Mouse (Mus musculus) lung, postnatal 0 days (tissue): ENCODE measurements around the gene Hs6st3. TPM values are rescaled to one million over a fixed set of nuclear protein-coding genes. Genes with fewer than 3 reads are reported as not detected.

Experiments
- ATAC-seq: fragments of 200-750 bp; cut with Nextera tagmentation; 2 replicates; pipeline ENCODE4 v1.8.0; 2017; ENCODE audit warnings: moderate library complexity
- DNase-seq: peaks from one replicate; pipeline ENCODE4 v3.0.0-alpha.2; 2016; ENCODE audit warnings: low spot score
- H3K27ac ChIP-seq: fragments of 300-500 bp; sonication (generic); 2 replicates; pipeline ENCODE4 v1.5.1; 2014; ENCODE audit warnings: antibody characterized with exemption, mild to moderate bottlenecking, low read length, mixed read lengths
- H3K27me3 ChIP-seq: fragments of 300-500 bp; sonication (generic); replicated peaks from 2 replicates; pipeline ENCODE4 v1.6.1; 2014; ENCODE audit warnings: low read length, mixed read lengths; ENCODE audit not compliant: insufficient read depth
- H3K36me3 ChIP-seq: fragments of 300-500 bp; sonication (generic); 2 replicates; pipeline ENCODE4 v1.6.1; 2014; ENCODE audit warnings: low read length, mixed read lengths; ENCODE audit not compliant: insufficient read depth
- H3K4me1 ChIP-seq: fragments of 300-500 bp; sonication (generic); 2 replicates; pipeline ENCODE4 v1.6.1; 2014; ENCODE audit warnings: antibody characterized with exemption, low read depth, low read length, mixed read lengths; ENCODE audit not compliant: insufficient read depth
- H3K4me2 ChIP-seq: fragments of 300-500 bp; sonication (generic); replicated peaks from 2 replicates; pipeline ENCODE4 v1.6.1; 2014; ENCODE audit warnings: low read depth, mild to moderate bottlenecking, low read length, moderate library complexity, mixed read lengths
- H3K4me3 ChIP-seq: fragments of 300-500 bp; sonication (generic); 2 replicates; pipeline ENCODE4 v1.5.1; 2014; ENCODE audit warnings: low read depth, low read length
- H3K9ac ChIP-seq: fragments of 300-500 bp; sonication (generic); replicated peaks from 2 replicates; pipeline ENCODE4 v1.6.1; 2014; ENCODE audit warnings: low read depth, mild to moderate bottlenecking
- H3K9me3 ChIP-seq: fragments of 300-500 bp; sonication (generic); 2 replicates; pipeline ENCODE4 v1.6.1; 2016; ENCODE audit warnings: low read length, mixed read lengths
- CTCF ChIP-seq: IDR thresholded peaks from 2 replicates; pipeline ENCODE4 v1.5.1; 2016; ENCODE audit warnings: antibody characterized with exemption, mild to moderate bottlenecking
- EP300 ChIP-seq: IDR thresholded peaks from 2 replicates; pipeline ENCODE4 v1.6.1; 2016; ENCODE audit warnings: antibody characterized with exemption, mild to moderate bottlenecking, control low read depth
- WGBS: fragments of 180-500 bp; shearing (Covaris S2); extraction: QIAGEN DNeasy Blood & Tissue Kit; methylation state at CpG from one replicate; pipeline ENCODE4 v1.1.7; 2014; 5-methylcytosine and 5-hydroxymethylcytosine counted together
- polyA plus RNA-seq: library from polyadenylated mRNA; unstranded; fragments of >200 nt; fragmentation: Nextera tagmentation; extraction: Ambion mirVana; gene quantifications from 2 replicates; pipeline ENCODE4 v1.2.1, GENCODE M21; 2015

The Hs6st3 gene
- polyA plus RNA-seq, 1 experiment from 2014 or later, result 0.66 TPM

- H3K4me3 ChIP-seq, result no peak overlapping the region
- no peak overlapping the region for H3K4me2 ChIP-seq
- no peak overlapping the region for H3K9ac ChIP-seq
- DNase-seq (no peak), ATAC-seq (no peak)
- 87% methylated on average over 2 of the region's 2 CpGs for WGBS
- H3K4me1 ChIP-seq, result no peaks in the 10 kb centered on the region
- H3K9me3 ChIP-seq, result no peaks in the 10 kb centered on the region
- no peak for TF ChIP-seq EP300
- no peak for TF ChIP-seq CTCF
- no peaks in the 10 kb centered on the region for H3K36me3 ChIP-seq
- no peak overlapping the region for H3K27ac ChIP-seq
- H3K27me3 ChIP-seq, result no peaks in the 10 kb centered on the region
Measured at GRCm38 (mm10) chr14:119233598-119233997, 95.5 kb downstream of the Hs6st3 start.

GRCm38 (mm10) chr14:119247131-119247530 lies 109.0 kb downstream of the Hs6st3 start:
- Histone ChIP-seq H3K27ac (no peak overlapping the region), H3K27me3 (no peaks in the 10 kb centered on the region), H3K4me1 (no peaks in the 10 kb centered on the region), H3K4me3 (no peak overlapping the region), H3K9me3 (no peaks in the 10 kb centered on the region), H3K9ac (no peak overlapping the region), H3K36me3 (no peaks in the 10 kb centered on the region), H3K4me2 (no peak overlapping the region)
- TF ChIP-seq EP300, result no peak
- TF ChIP-seq CTCF, result no peak
- 93% methylated on average over 6 of the region's 6 CpGs for WGBS
- ATAC-seq, result no peak
- DNase-seq, result no peak

- H3K4me3 ChIP-seq, result no peak overlapping the region
- ATAC-seq (no peak), DNase-seq (no peak)
- TF ChIP-seq EP300 (no peak), CTCF (no peak)
- no peak overlapping the region for H3K27ac ChIP-seq
- H3K4me2 ChIP-seq, result no peak overlapping the region
- no peaks in the 10 kb centered on the region for H3K27me3 ChIP-seq
- no peaks in the 10 kb centered on the region for H3K36me3 ChIP-seq
- no peak overlapping the region for H3K9ac ChIP-seq
- 74% methylated on average over 16 of the region's 16 CpGs for WGBS
- no peaks in the 10 kb centered on the region for H3K4me1 ChIP-seq
- no peaks in the 10 kb centered on the region for H3K9me3 ChIP-seq
Measured at GRCm38 (mm10) chr14:119248001-119248607, 110.0 kb downstream of the Hs6st3 start.

- H3K9me3 ChIP-seq, result no peaks in the 10 kb centered on the region
- H3K4me3 ChIP-seq, result no peak overlapping the region
- H3K4me1 ChIP-seq, result no peaks in the 10 kb centered on the region
- no peak for ATAC-seq
- H3K27me3 ChIP-seq, result no peaks in the 10 kb centered on the region
- no peak for DNase-seq
- H3K4me2 ChIP-seq, result no peak overlapping the region
- 83% methylated on average over 10 of the region's 10 CpGs for WGBS
- H3K27ac ChIP-seq, result no peak overlapping the region
- no peaks in the 10 kb centered on the region for H3K36me3 ChIP-seq
- no peak overlapping the region for H3K9ac ChIP-seq
- no peak for TF ChIP-seq EP300
- TF ChIP-seq CTCF, result no peak
Measured at GRCm38 (mm10) chr14:119250353-119250752, 112.2 kb downstream of the Hs6st3 start.

- TF ChIP-seq CTCF (no peak), EP300 (no peak)
- DNase-seq (no peak), ATAC-seq (no peak)
- H3K9me3 ChIP-seq, result no peaks in the 10 kb centered on the region
- no peak overlapping the region for H3K9ac ChIP-seq
- no peaks in the 10 kb centered on the region for H3K36me3 ChIP-seq
- 78% methylated on average over 3 of the region's 3 CpGs for WGBS
- H3K27ac ChIP-seq, result no peak overlapping the region
- H3K4me3 ChIP-seq, result no peak overlapping the region
- no peak overlapping the region for H3K4me2 ChIP-seq
- H3K4me1 ChIP-seq, result no peaks in the 10 kb centered on the region
- no peaks in the 10 kb centered on the region for H3K27me3 ChIP-seq
Measured at GRCm38 (mm10) chr14:119255396-119255795, 117.3 kb downstream of the Hs6st3 start.

- no peak overlapping the region for H3K4me2 ChIP-seq
- no peaks in the 10 kb centered on the region for H3K9me3 ChIP-seq
- no peaks in the 10 kb centered on the region for H3K4me1 ChIP-seq
- DNase-seq, result no peak
- H3K4me3 ChIP-seq, result no peak overlapping the region
- TF ChIP-seq EP300, result no peak
- TF ChIP-seq CTCF, result no peak
- no peak for ATAC-seq
- no peak overlapping the region for H3K9ac ChIP-seq
- 83% methylated on average over 7 of the region's 7 CpGs for WGBS
- H3K27me3 ChIP-seq, result no peaks in the 10 kb centered on the region
- no peak overlapping the region for H3K27ac ChIP-seq
- no peaks in the 10 kb centered on the region for H3K36me3 ChIP-seq
Measured at GRCm38 (mm10) chr14:119257072-119257471, 118.9 kb downstream of the Hs6st3 start.
